Mouse (Mus musculus): ENCODE data around the gene Gm10638. TPM values are rescaled to one million over a fixed set of nuclear protein-coding genes. Genes with fewer than 3 reads are reported as not detected.

The Gm10638 gene
- polyA plus RNA-seq, 1 experiment = not detected

- TF ChIP-seq CTCF (IDR thresholded peaks at IDR 0.05; ENCODE audit: control insufficient read depth, insufficient read depth, low read length) (no peak), POLR2A (IDR thresholded peaks at IDR 0.05; ENCODE audit: borderline replicate concordance, control insufficient read depth, low read depth, low read length) (no peak)
- no peaks in the 10 kb centered on the region; the same call in 1 of the 2 replicates for H3K4me1 ChIP-seq (ENCODE audit: control insufficient read depth, insufficient read depth, low read length)
- WGBS = 58% methylated on average over 8 of the region's 8 CpGs
- no peak overlapping the region for H3K27ac ChIP-seq (ENCODE audit: control insufficient read depth, insufficient read depth, low read depth, low read length, poor library complexity)
- no peak overlapping the region for H3K4me3 ChIP-seq (replicated peaks; ENCODE audit: control insufficient read depth, low read depth, low read length)
Measured at GRCm38 (mm10) chr8:86779207-86779606, 33.7 kb downstream of the Gm10638 start.

- H3K4me3 ChIP-seq (replicated peaks; ENCODE audit: control insufficient read depth, low read depth, low read length) = no peak overlapping the region
- no peak overlapping the region for H3K27ac ChIP-seq (ENCODE audit: control insufficient read depth, insufficient read depth, low read depth, low read length, poor library complexity)
- 84% methylated on average over 8 of the region's 8 CpGs for WGBS
- H3K4me1 ChIP-seq (ENCODE audit: control insufficient read depth, insufficient read depth, low read length) = no peaks in the 10 kb centered on the region; the same call in 1 of the 2 replicates
- TF ChIP-seq CTCF (IDR thresholded peaks at IDR 0.05; ENCODE audit: control insufficient read depth, insufficient read depth, low read length) (no peak), POLR2A (IDR thresholded peaks at IDR 0.05; ENCODE audit: borderline replicate concordance, control insufficient read depth, low read depth, low read length) (no peak)
Measured at GRCm38 (mm10) chr8:86781094-86781493, 35.6 kb downstream of the Gm10638 start.

GRCm38 (mm10) chr8:86786498-86786897 is 41.0 kb downstream of the Gm10638 start:
- Histone ChIP-seq H3K27ac (ENCODE audit: control insufficient read depth, insufficient read depth, low read depth, low read length, poor library complexity) (no peak overlapping the region), H3K4me1 (ENCODE audit: control insufficient read depth, insufficient read depth, low read length) (no peaks in the 10 kb centered on the region), H3K4me3 (replicated peaks; ENCODE audit: control insufficient read depth, low read depth, low read length) (no peak overlapping the region)
- WGBS = 49% methylated on average over 5 of the region's 5 CpGs
- no peak for TF ChIP-seq POLR2A (IDR thresholded peaks at IDR 0.05; ENCODE audit: borderline replicate concordance, control insufficient read depth, low read depth, low read length)
- no peak for TF ChIP-seq CTCF (IDR thresholded peaks at IDR 0.05; ENCODE audit: control insufficient read depth, insufficient read depth, low read length)

GRCm38 (mm10) chr8:86787891-86788420 is 42.5 kb downstream of the Gm10638 start:
- Histone ChIP-seq H3K27ac (ENCODE audit: control insufficient read depth, insufficient read depth, low read depth, low read length, poor library complexity) (no peak overlapping the region), H3K4me3 (replicated peaks; ENCODE audit: control insufficient read depth, low read depth, low read length) (no peak overlapping the region), H3K4me1 (ENCODE audit: control insufficient read depth, insufficient read depth, low read length) (no peaks in the 10 kb centered on the region)
- TF ChIP-seq CTCF (IDR thresholded peaks at IDR 0.05; ENCODE audit: control insufficient read depth, insufficient read depth, low read length) = no peak
- no peak for TF ChIP-seq POLR2A (IDR thresholded peaks at IDR 0.05; ENCODE audit: borderline replicate concordance, control insufficient read depth, low read depth, low read length)
- whole genome bisulfite sequencing = 67% methylated on average over 12 of the region's 12 CpGs

- Histone ChIP-seq H3K4me3 (replicated peaks; ENCODE audit: control insufficient read depth, low read depth, low read length) (no peak overlapping the region), H3K4me1 (ENCODE audit: control insufficient read depth, insufficient read depth, low read length) (no peaks in the 10 kb centered on the region), H3K27ac (ENCODE audit: control insufficient read depth, insufficient read depth, low read depth, low read length, poor library complexity) (no peak overlapping the region)
- TF ChIP-seq CTCF (IDR thresholded peaks at IDR 0.05; ENCODE audit: control insufficient read depth, insufficient read depth, low read length) = no peak
- TF ChIP-seq POLR2A (IDR thresholded peaks at IDR 0.05; ENCODE audit: borderline replicate concordance, control insufficient read depth, low read depth, low read length) = no peak
- WGBS = 60% methylated on average over 1 of the region's 1 CpGs
Measured at GRCm38 (mm10) chr8:86789576-86789975, 44.1 kb downstream of the Gm10638 start.

GRCm38 (mm10) chr8:86791542-86791941 is 46.0 kb downstream of the Gm10638 start:
- H3K27ac ChIP-seq (ENCODE audit: control insufficient read depth, insufficient read depth, low read depth, low read length, poor library complexity) = no peak overlapping the region
- WGBS = 89% methylated on average over 6 of the region's 6 CpGs
- no peak for TF ChIP-seq POLR2A (IDR thresholded peaks at IDR 0.05; ENCODE audit: borderline replicate concordance, control insufficient read depth, low read depth, low read length)
- no peak for TF ChIP-seq CTCF (IDR thresholded peaks at IDR 0.05; ENCODE audit: control insufficient read depth, insufficient read depth, low read length)
- H3K4me3 ChIP-seq (replicated peaks; ENCODE audit: control insufficient read depth, low read depth, low read length) = no peak overlapping the region
- no peaks in the 10 kb centered on the region for H3K4me1 ChIP-seq (ENCODE audit: control insufficient read depth, insufficient read depth, low read length)

- no peak overlapping the region for H3K27ac ChIP-seq (ENCODE audit: control insufficient read depth, insufficient read depth, low read depth, low read length, poor library complexity)
- TF ChIP-seq CTCF (IDR thresholded peaks at IDR 0.05; ENCODE audit: control insufficient read depth, insufficient read depth, low read length) = no peak
- TF ChIP-seq POLR2A (IDR thresholded peaks at IDR 0.05; ENCODE audit: borderline replicate concordance, control insufficient read depth, low read depth, low read length) = no peak
- 35% methylated on average over 6 of the region's 6 CpGs for WGBS
- H3K4me3 ChIP-seq (replicated peaks; ENCODE audit: control insufficient read depth, low read depth, low read length) = no peak overlapping the region
- no peaks in the 10 kb centered on the region for H3K4me1 ChIP-seq (ENCODE audit: control insufficient read depth, insufficient read depth, low read length)
Measured at GRCm38 (mm10) chr8:86794716-86795115, 49.2 kb downstream of the Gm10638 start.

Other genes starting within 250 kb of the Gm10638 start
- not detected in 2 replicates for gene Abcc12, start 165.0 kb upstream of the Gm10638 start, polyA plus RNA-seq (2011; ENCODE audit: insufficient read depth, insufficient read length, low replicate concordance, missing spikeins)
- 17.2 and 19.8 TPM in 2 replicates for gene Lonp2, start 121.7 kb upstream of the Gm10638 start, polyA plus RNA-seq (2011; ENCODE audit: insufficient read depth, insufficient read length, low replicate concordance, missing spikeins)
- 5.4 and 7.8 TPM in 2 replicates for gene Siah1a, start 235 bp downstream of the Gm10638 start, polyA plus RNA-seq (2011; ENCODE audit: insufficient read depth, insufficient read length, low replicate concordance, missing spikeins)
- gene N4bp1, start 139.6 kb downstream of the Gm10638 start, polyA plus RNA-seq (2011; ENCODE audit: insufficient read depth, insufficient read length, low replicate concordance, missing spikeins) = 6.9 and 12.7 TPM in 2 replicates

Data from bone marrow, adult 2 months (tissue).